Mouse (Mus musculus) neutrophil, adult 5-6 weeks (primary cell): Measurements from ENCODE around the gene Sost. TPM values are rescaled to one million over a fixed set of nuclear protein-coding genes. Genes with fewer than 3 reads are reported as not detected.

Experiments used
- ATAC-seq: fragments of 151-379, 151-347 bp; 2 replicates; pipeline ENCODE4 v1.8.0; 2017; ENCODE audit warnings: mild to moderate bottlenecking, moderate TSS enrichment; ENCODE audit not compliant: insufficient number of reproducible peaks, poor library complexity, low FRiP score, severe bottlenecking; ENCODE audit errors: extremely low read depth
- total RNA-seq: library from RNA; stranded (forward); fragments of 200-1000 nt; gene quantifications from 2 replicates; pipeline ENCODE4 v1.2.3, GENCODE M21; 2017

The Sost gene
- total RNA-seq, 1 experiment from 2014 or later: not detected

DNA sequence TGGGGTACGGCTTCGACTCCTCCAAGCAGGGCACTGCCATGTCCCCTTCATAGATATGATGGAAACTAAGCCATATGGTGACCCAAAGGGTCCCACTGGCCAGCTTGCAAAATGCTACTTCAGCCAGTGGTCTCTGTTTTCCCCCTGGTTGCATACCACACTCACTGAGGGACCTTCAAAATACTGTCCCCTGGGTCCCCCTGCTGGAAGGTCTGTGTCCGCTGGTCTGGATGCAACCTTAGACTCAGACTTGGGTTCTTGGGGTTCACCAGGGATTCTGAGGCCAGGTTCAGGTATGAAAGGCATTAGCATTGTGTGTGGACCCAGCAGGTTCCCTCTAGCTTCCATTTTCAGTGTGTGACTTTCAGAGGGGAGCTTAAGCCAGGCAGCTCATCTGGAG lies 50.0 kb downstream of the Sost start:
- no peak for ATAC-seq

DNA sequence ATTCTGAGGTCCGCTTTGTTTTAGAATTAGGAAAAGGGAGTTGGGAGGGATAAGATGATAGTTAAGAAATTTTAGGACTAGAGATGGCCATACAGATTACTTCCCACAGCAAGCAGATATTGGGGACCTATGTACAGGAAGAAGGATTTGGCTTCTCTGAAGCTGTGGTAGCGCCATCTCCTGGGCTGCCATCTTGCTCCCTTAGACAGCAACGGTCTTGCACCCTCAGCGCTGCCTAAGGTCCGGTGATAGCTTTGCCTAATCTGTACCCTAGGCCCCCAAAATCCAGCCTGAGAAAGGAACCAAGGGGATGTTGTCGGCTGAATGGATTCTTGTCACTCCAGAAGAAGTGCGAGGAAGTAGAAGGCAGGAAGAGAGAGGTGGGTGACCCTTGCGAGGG lies 53.2 kb downstream of the Sost start:
- ATAC-seq: no peak

Other genes with a start within 250 kb of the Sost start
- 60.8 and 61.8 TPM in 2 replicates for gene Dhx8, start 234.1 kb downstream of the Sost start, total RNA-seq
- gene Etv4, start 181.6 kb downstream of the Sost start, total RNA-seq: not detected in 2 replicates
- not detected in 2 replicates for gene Meox1, start 72.6 kb downstream of the Sost start, total RNA-seq
- gene Cfap97d1, start 17.3 kb upstream of the Sost start, total RNA-seq: not detected in 2 replicates
- 9.5 and 12.0 TPM in 2 replicates for gene Dusp3, start 20.0 kb upstream of the Sost start, total RNA-seq
- gene Mpp3, start 61.4 kb upstream of the Sost start, total RNA-seq: not detected in 2 replicates
- gene Cd300lg, start 74.5 kb upstream of the Sost start, total RNA-seq: 0.58 and 2.0 TPM in 2 replicates
- not detected in 2 replicates for gene Mpp2, start 121.5 kb upstream of the Sost start, total RNA-seq
- not detected in 2 replicates for gene Ppy, start 134.3 kb upstream of the Sost start, total RNA-seq
- not detected in 2 replicates for gene Pyy, start 140.8 kb upstream of the Sost start, total RNA-seq
- not detected in 2 replicates for gene Nags, start 178.5 kb upstream of the Sost start, total RNA-seq
- 7.2 and 13.6 TPM in 2 replicates for gene Tmem101, start 189.4 kb upstream of the Sost start, total RNA-seq
- gene Lsm12, start 218.3 kb upstream of the Sost start, total RNA-seq: 46.8 and 56.2 TPM in 2 replicates
- 14.7 and 16.5 TPM in 2 replicates for gene G6pc3, start 222.6 kb upstream of the Sost start, total RNA-seq